Mouse (Mus musculus): ENCODE data around the gene Rapgef5. TPM values are rescaled to one million over a fixed set of nuclear protein-coding genes. Genes with fewer than 3 reads are reported as not detected.

Rapgef5 gene
- polyA plus RNA-seq, 2 experiments = 1.2 to 1.5 TPM

DNA sequence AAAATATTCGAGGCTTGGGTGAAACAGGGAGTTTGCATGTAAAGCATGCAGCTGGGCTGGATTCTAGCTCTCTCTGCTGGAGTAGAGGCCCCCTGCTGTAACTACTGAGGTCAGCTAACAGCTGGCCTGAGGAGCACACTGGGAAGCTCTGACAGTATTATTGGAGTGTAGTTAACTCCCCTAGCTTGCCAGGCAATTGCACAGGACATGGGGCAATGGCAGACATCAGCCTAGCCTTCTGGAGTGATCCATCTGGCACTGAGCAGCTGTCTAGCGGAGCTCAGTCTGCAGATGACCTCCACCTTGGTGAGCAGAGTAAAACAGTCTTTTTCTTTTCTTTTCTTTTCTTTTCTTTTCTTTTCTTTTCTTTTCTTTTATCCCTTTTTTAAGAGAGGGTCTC is 253.9 kb downstream of the Rapgef5 start:
- 45% methylated on average over 2 of the region's 2 CpGs for WGBS (ENCODE audit: insufficient replicate concordance)
- DNase-seq (ENCODE audit: low read depth in 3 of 3, low spot score in 3 of 3) (no peak), ATAC-seq (ENCODE audit: insufficient read depth) (no peak)
- H3K4me3 ChIP-seq (ENCODE audit: insufficient read depth in 1 of 2, low read depth in 2 of 2, low read length in 2 of 2) = no peak overlapping the region
- H3K27ac ChIP-seq = no peak overlapping the region
- H3K9ac ChIP-seq (replicated peaks) = no peak overlapping the region
- H3K27me3 ChIP-seq (ENCODE audit: control insufficient read depth, insufficient read depth, low read length) = no peaks in the 10 kb centered on the region
- no peaks in the 10 kb centered on the region for H3K36me3 ChIP-seq (replicated peaks; ENCODE audit: control insufficient read depth, insufficient read depth, low read depth)
- TF ChIP-seq EP300 (IDR thresholded peaks at IDR 0.05; ENCODE audit: low read depth) (no peak), CTCF (IDR thresholded peaks at IDR 0.05; ENCODE audit: low read depth) (no peak)
- H3K9me3 ChIP-seq (ENCODE audit: control insufficient read depth, low read length) = no peaks in the 10 kb centered on the region
- no peaks in the 10 kb centered on the region for H3K4me1 ChIP-seq (replicated peaks; ENCODE audit: control insufficient read depth in 2 of 2, insufficient read depth in 2 of 2, low read length in 1 of 2)
- H3K4me2 ChIP-seq (ENCODE audit: low read depth) = no peak overlapping the region

DNA sequence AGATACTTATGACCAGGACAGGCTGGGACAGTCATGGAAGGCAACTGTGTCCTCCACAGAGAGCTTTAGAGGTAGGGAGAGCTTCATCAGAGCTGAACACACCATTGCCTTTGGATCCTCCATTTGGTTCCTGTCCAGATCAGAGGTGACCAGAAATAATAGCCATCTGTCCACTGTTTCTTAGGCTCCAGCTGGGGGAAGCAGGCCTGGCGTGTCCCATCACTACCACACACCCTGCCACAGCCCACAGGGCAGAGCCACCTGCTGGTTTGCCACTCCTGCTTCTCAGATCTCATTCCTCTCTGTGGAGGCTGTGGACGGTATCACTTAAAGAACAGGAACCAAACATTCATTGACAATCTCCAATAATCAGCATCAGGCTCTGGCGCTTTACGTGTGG is 254.9 kb downstream of the Rapgef5 start:
- no peak overlapping the region for H3K4me3 ChIP-seq (ENCODE audit: insufficient read depth in 1 of 2, low read depth in 2 of 2, low read length in 2 of 2)
- ATAC-seq (ENCODE audit: insufficient read depth) (no peak), DNase-seq (ENCODE audit: low read depth in 3 of 3, low spot score in 3 of 3) (no peak)
- no peaks in the 10 kb centered on the region for H3K27me3 ChIP-seq (ENCODE audit: control insufficient read depth, insufficient read depth, low read length)
- no peak overlapping the region for H3K4me2 ChIP-seq (ENCODE audit: low read depth)
- no peak overlapping the region for H3K27ac ChIP-seq
- no peaks in the 10 kb centered on the region for H3K9me3 ChIP-seq (ENCODE audit: control insufficient read depth, low read length)
- TF ChIP-seq EP300 (IDR thresholded peaks at IDR 0.05; ENCODE audit: low read depth) (no peak), CTCF (IDR thresholded peaks at IDR 0.05; ENCODE audit: low read depth) (no peak)
- H3K4me1 ChIP-seq (replicated peaks; ENCODE audit: control insufficient read depth in 2 of 2, insufficient read depth in 2 of 2, low read length in 1 of 2) = no peaks in the 10 kb centered on the region
- H3K9ac ChIP-seq (replicated peaks) = no peak overlapping the region
- no peaks in the 10 kb centered on the region for H3K36me3 ChIP-seq (replicated peaks; ENCODE audit: control insufficient read depth, insufficient read depth, low read depth)
- WGBS (ENCODE audit: insufficient replicate concordance) = 72% methylated on average over 4 of the region's 4 CpGs

DNA sequence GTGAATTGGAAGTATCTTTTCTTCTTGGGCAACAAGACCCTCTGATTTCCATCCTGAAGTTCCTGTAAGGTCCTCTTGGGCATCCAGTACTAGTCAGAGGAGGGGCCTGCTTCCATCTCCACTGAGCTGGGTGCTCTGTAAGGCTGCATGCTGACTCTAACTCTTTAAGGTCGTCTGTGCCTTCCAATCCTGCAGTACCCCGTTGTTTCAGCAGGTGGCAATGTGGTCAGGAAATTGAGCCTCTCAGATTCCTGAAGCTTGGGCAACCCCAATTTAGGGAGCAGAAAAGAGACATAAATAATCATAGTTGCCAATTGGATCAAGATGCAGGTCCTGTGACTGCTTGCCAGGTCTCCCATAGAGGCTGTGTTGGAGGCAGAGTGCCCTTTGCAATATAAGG is 256.4 kb downstream of the Rapgef5 start:
- H3K9ac ChIP-seq (replicated peaks) = no peak overlapping the region
- H3K4me1 ChIP-seq (replicated peaks; ENCODE audit: control insufficient read depth in 2 of 2, insufficient read depth in 2 of 2, low read length in 1 of 2) = no peaks in the 10 kb centered on the region
- no peak for ATAC-seq (ENCODE audit: insufficient read depth)
- H3K27me3 ChIP-seq (ENCODE audit: control insufficient read depth, insufficient read depth, low read length) = no peaks in the 10 kb centered on the region
- no peak overlapping the region for H3K27ac ChIP-seq
- WGBS (ENCODE audit: insufficient replicate concordance) = 0% methylated on average over 2 of the region's 2 CpGs
- DNase-seq (ENCODE audit: low read depth in 3 of 3, low spot score in 3 of 3) = peak in 2 of 3 experiments; percentile 14 to 23
- H3K4me2 ChIP-seq (ENCODE audit: low read depth) = no peak overlapping the region
- H3K4me3 ChIP-seq (ENCODE audit: insufficient read depth in 1 of 2, low read depth in 2 of 2, low read length in 2 of 2) = no peak overlapping the region
- peak; percentile 74 for TF ChIP-seq CTCF (IDR thresholded peaks at IDR 0.05; ENCODE audit: low read depth)
- TF ChIP-seq EP300 (IDR thresholded peaks at IDR 0.05; ENCODE audit: low read depth) = no peak
- H3K9me3 ChIP-seq (ENCODE audit: control insufficient read depth, low read length) = no peaks in the 10 kb centered on the region
- H3K36me3 ChIP-seq (replicated peaks; ENCODE audit: control insufficient read depth, insufficient read depth, low read depth) = no peaks in the 10 kb centered on the region

DNA sequence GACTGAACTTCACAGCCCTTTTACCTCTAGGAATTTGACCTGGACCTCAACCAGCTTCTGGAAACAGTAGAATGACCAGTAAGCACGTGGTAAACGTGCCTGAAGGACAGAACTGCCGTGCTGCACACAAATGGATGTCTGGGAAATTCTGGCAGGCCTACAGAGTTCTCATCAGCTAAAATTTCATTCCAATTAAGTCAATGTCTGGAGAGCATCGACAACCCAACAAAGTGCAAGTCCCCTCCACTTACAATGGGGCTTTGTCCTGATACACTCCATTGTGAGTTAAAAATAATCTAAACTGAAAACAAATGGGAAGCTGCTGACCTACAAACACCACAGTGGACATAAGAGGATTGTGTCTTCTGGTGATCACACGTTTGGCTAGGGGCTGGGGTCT is 260.6 kb downstream of the Rapgef5 start:
- ATAC-seq (ENCODE audit: insufficient read depth) = no peak
- TF ChIP-seq CTCF (IDR thresholded peaks at IDR 0.05; ENCODE audit: low read depth) = no peak
- TF ChIP-seq EP300 (IDR thresholded peaks at IDR 0.05; ENCODE audit: low read depth) = no peak
- no peaks in the 10 kb centered on the region for H3K36me3 ChIP-seq (replicated peaks; ENCODE audit: control insufficient read depth, insufficient read depth, low read depth)
- no peaks in the 10 kb centered on the region; a peak in 1 of 4 replicates for H3K4me1 ChIP-seq (replicated peaks; ENCODE audit: control insufficient read depth in 2 of 2, insufficient read depth in 2 of 2, low read length in 1 of 2)
- H3K9ac ChIP-seq (replicated peaks) = no peak overlapping the region
- no peak overlapping the region for H3K4me3 ChIP-seq (ENCODE audit: insufficient read depth in 1 of 2, low read depth in 2 of 2, low read length in 2 of 2)
- no peak for DNase-seq (ENCODE audit: low read depth in 3 of 3, low spot score in 3 of 3)
- no peak overlapping the region for H3K4me2 ChIP-seq (ENCODE audit: low read depth)
- H3K9me3 ChIP-seq (ENCODE audit: control insufficient read depth, low read length) = no peaks in the 10 kb centered on the region
- no peak overlapping the region for H3K27ac ChIP-seq
- 42% methylated on average over 5 of the region's 5 CpGs for WGBS (ENCODE audit: insufficient replicate concordance)
- H3K27me3 ChIP-seq (ENCODE audit: control insufficient read depth, insufficient read depth, low read length) = no peaks in the 10 kb centered on the region

- ATAC-seq (ENCODE audit: insufficient read depth) (peak; percentile 58), DNase-seq (ENCODE audit: low read depth in 3 of 3, low spot score in 3 of 3) (peak in 2 of 3 experiments; percentile 17 to 30)
- Histone ChIP-seq H3K4me2 (ENCODE audit: low read depth) (no peak overlapping the region), H3K27me3 (ENCODE audit: control insufficient read depth, insufficient read depth, low read length) (no peaks in the 10 kb centered on the region), H3K4me3 (ENCODE audit: insufficient read depth in 1 of 2, low read depth in 2 of 2, low read length in 2 of 2) (no peak overlapping the region), H3K36me3 (replicated peaks; ENCODE audit: control insufficient read depth, insufficient read depth, low read depth) (no peaks in the 10 kb centered on the region), H3K4me1 (replicated peaks; ENCODE audit: control insufficient read depth in 2 of 2, insufficient read depth in 2 of 2, low read length in 1 of 2) (no peaks in the 10 kb centered on the region; a peak in 1 of 4 replicates), H3K9ac (replicated peaks) (no peak overlapping the region), H3K27ac (no peak overlapping the region), H3K9me3 (ENCODE audit: control insufficient read depth, low read length) (no peaks in the 10 kb centered on the region)
- TF ChIP-seq EP300 (IDR thresholded peaks at IDR 0.05; ENCODE audit: low read depth) (no peak), CTCF (IDR thresholded peaks at IDR 0.05; ENCODE audit: low read depth) (no peak)
- WGBS (ENCODE audit: insufficient replicate concordance) = 27% methylated on average over 2 of the region's 2 CpGs
Observed at GRCm38 (mm10) chr12:117781360-117781759, 265.1 kb downstream of the Rapgef5 start.

Data from liver, embryonic 14.5 days (tissue).